Mouse (Mus musculus) bone marrow macrophage, adult 2 months (primary cell): Measurements from ENCODE around the gene Hhatl.

Experiments
- CTCF ChIP-seq: IDR thresholded peaks from 2 replicates; pipeline ENCODE4 v1.5.1; 2012; ENCODE audit warnings: low read depth, mild to moderate bottlenecking, low read length, moderate library complexity
- POLR2A ChIP-seq: IDR thresholded peaks from 2 replicates; pipeline ENCODE4 v1.6.1; 2012; ENCODE audit warnings: mild to moderate bottlenecking, low read depth, low read length, borderline replicate concordance

DNA sequence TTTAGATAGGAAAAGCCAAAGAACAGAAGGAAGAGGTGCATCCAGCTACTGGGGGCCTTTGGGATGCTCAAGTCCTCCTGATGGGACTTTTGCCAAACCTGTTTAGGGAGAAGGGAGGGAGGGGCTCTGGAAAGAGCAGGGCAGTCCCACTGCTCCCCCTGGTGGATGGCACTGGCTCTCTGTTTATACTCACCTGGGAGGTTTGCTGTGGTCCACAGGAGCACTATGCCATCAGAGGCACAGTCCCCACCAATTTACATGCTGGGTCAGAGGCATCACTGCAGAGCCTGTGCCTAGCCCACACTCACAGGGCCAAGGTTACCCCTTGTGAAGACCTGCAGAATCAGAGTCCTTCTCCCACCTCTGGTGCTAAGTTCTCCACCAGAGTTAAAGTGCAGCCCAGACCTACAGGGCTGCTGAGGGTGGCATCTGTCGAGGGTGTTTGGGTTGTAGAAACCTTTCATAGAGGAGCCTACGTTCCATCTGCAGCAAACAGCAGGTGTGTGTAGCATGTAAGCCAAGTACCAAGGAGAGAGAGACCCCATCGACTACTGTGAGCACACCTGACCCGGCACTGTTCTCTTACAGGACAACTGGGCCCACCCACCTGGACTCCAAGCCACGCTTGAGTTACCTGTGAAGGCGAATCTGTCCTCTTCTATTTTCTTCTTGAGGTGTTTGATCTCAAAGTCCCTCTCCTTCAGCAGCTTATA, 38.1 kb upstream of the Hhatl start:
- TF ChIP-seq CTCF (peak; percentile 77), POLR2A (no peak)
